Mouse (Mus musculus) hindbrain, postnatal 0 days (tissue): ENCODE data around the gene Pard3. TPM values are rescaled to one million over a fixed set of nuclear protein-coding genes. Genes with fewer than 3 reads are reported as not detected.

Experiments
- ATAC-seq: fragments of 200-750 bp; cut with Nextera tagmentation; 2 replicates; pipeline ENCODE4 v1.8.0; 2017; ENCODE audit warnings: mild to moderate bottlenecking, moderate TSS enrichment, moderate library complexity
- DNase-seq: peaks from one replicate; pipeline ENCODE4 v3.0.0-alpha.2; 2015; ENCODE audit warnings: low spot score
- H3K27ac ChIP-seq: fragments of 300-500 bp; sonication (generic); 2 replicates; pipeline ENCODE4 v1.5.1; 2014; ENCODE audit warnings: mild to moderate bottlenecking
- H3K27me3 ChIP-seq: fragments of 300-500 bp; sonication (generic); 2 replicates; pipeline ENCODE4 v1.6.1; 2014; ENCODE audit warnings: low read length, mixed read lengths; ENCODE audit not compliant: insufficient read depth
- H3K36me3 ChIP-seq: fragments of 300-500 bp; sonication (generic); 2 replicates; pipeline ENCODE4 v1.6.1; 2014; ENCODE audit warnings: low read length, mixed read lengths; ENCODE audit not compliant: insufficient read depth
- H3K4me1 ChIP-seq: fragments of 300-500 bp; sonication (generic); 2 replicates; pipeline ENCODE4 v1.6.1; 2014; ENCODE audit warnings: antibody characterized with exemption, low read length, mixed read lengths; ENCODE audit not compliant: insufficient read depth
- H3K4me2 ChIP-seq: fragments of 300-500 bp; sonication (generic); 2 replicates; pipeline ENCODE4 v1.6.1; 2014; ENCODE audit warnings: low read depth, mild to moderate bottlenecking, low read length, moderate library complexity, mixed read lengths
- H3K4me3 ChIP-seq: fragments of 300-500 bp; sonication (generic); 2 replicates; pipeline ENCODE4 v1.5.1; 2014; ENCODE audit warnings: low read length
- H3K9ac ChIP-seq: fragments of 300-500 bp; sonication (generic); replicated peaks from 2 replicates; pipeline ENCODE4 v1.6.1; 2014; ENCODE audit warnings: mild to moderate bottlenecking, low read length, moderate library complexity, mixed read lengths
- H3K9me3 ChIP-seq: fragments of 300-500 bp; sonication (generic); 2 replicates; pipeline ENCODE4 v1.6.1; 2016; ENCODE audit warnings: low read length, mixed read lengths
- CTCF ChIP-seq: IDR thresholded peaks from 2 replicates; pipeline ENCODE4 v1.5.1; 2016; ENCODE audit warnings: antibody characterized with exemption, control low read depth, low read depth
- WGBS: fragments of 180-500 bp; shearing (Covaris S2); extraction: QIAGEN DNeasy Blood & Tissue Kit; methylation state at CpG from one replicate; pipeline ENCODE4 v1.1.7; 2014; 5-methylcytosine and 5-hydroxymethylcytosine counted together
- polyA plus RNA-seq: library from polyadenylated mRNA; unstranded; fragments of >200 nt; fragmentation: Nextera tagmentation; extraction: Ambion mirVana; gene quantifications from 2 replicates; pipeline ENCODE4 v1.2.1, GENCODE M21; 2015
- total RNA-seq: library from RNA; depleted of rRNA; stranded (reverse); fragments of >200 nt; gene quantifications from 2 replicates; pipeline ENCODE4 v1.2.3, GENCODE M21; 2014

The Pard3 gene
- total and polyA plus RNA-seq, 2 experiments from 2014 or later: 11.9 to 29.3 TPM

GRCm38 (mm10) chr8:127528315-127528714 lies 464.6 kb downstream of the Pard3 start:
- WGBS: 93% methylated on average over 2 of the region's 2 CpGs

GRCm38 (mm10) chr8:127529746-127530145 lies 466.1 kb downstream of the Pard3 start:
- Histone ChIP-seq H3K4me2 (no peak overlapping the region), H3K27me3 (no peaks in the 10 kb centered on the region), H3K9me3 (no peaks in the 10 kb centered on the region), H3K4me3 (no peak overlapping the region), H3K9ac (no peak overlapping the region), H3K27ac (no peak overlapping the region), H3K4me1 (0 out of 2 replicates have a peak, but pooled peaks cover under 1% of the 10 kb centered on the region), H3K36me3 (no peaks in the 10 kb centered on the region)
- WGBS: 71% methylated on average over 2 of the region's 2 CpGs
- ATAC-seq (no peak), DNase-seq (peak; percentile 18)
- TF ChIP-seq CTCF: no peak

More at GRCm38 (mm10) chr8:127528315-127528714, 464.6 kb downstream of the Pard3 start:
- no peaks in the 10 kb centered on the region for H3K36me3 ChIP-seq
- H3K4me1 ChIP-seq: no peaks in the 10 kb centered on the region
- no peaks in the 10 kb centered on the region for H3K9me3 ChIP-seq
- no peak for ATAC-seq
- no peak overlapping the region for H3K9ac ChIP-seq
- H3K27ac ChIP-seq: no peak overlapping the region
- H3K4me2 ChIP-seq: no peak overlapping the region
- H3K27me3 ChIP-seq: no peaks in the 10 kb centered on the region
- no peak overlapping the region for H3K4me3 ChIP-seq
- no peak for TF ChIP-seq CTCF
- no peak for DNase-seq

- DNase-seq (no peak), ATAC-seq (no peak)
- Histone ChIP-seq H3K4me2 (no peak overlapping the region), H3K27me3 (no peaks in the 10 kb centered on the region), H3K9ac (no peak overlapping the region), H3K4me1 (0 out of 2 replicates have a peak, but pooled peaks cover 8% of the 10 kb centered on the region), H3K9me3 (no peaks in the 10 kb centered on the region), H3K4me3 (no peak overlapping the region), H3K27ac (no peak overlapping the region), H3K36me3 (no peaks in the 10 kb centered on the region)
- TF ChIP-seq CTCF: no peak
- 51% methylated on average over 3 of the region's 3 CpGs for WGBS
Measured at GRCm38 (mm10) chr8:127531866-127532265, 468.2 kb downstream of the Pard3 start.

- TF ChIP-seq CTCF: no peak
- 0 out of 2 replicates have a peak, but pooled peaks have one; percentile 29 for ATAC-seq
- Histone ChIP-seq H3K27ac (0 out of 2 replicates have a peak overlapping the region, but pooled peaks have one; percentile 11), H3K4me2 (no peak overlapping the region), H3K4me3 (no peak overlapping the region), H3K9me3 (no peaks in the 10 kb centered on the region), H3K4me1 (0 out of 2 replicates have a peak, but pooled peaks cover 8% of the 10 kb centered on the region), H3K9ac (no peak overlapping the region), H3K27me3 (no peaks in the 10 kb centered on the region), H3K36me3 (no peaks in the 10 kb centered on the region)
- 38% methylated on average over 3 of the region's 3 CpGs for WGBS
- DNase-seq: peak; percentile 45
Measured at GRCm38 (mm10) chr8:127534789-127535188, 471.1 kb downstream of the Pard3 start.

GRCm38 (mm10) chr8:127535192-127535845 lies 471.6 kb downstream of the Pard3 start:
- DNase-seq (no peak), ATAC-seq (no peak)
- Histone ChIP-seq H3K9me3 (no peaks in the 10 kb centered on the region), H3K27ac (peak overlapping the region; percentile 11; the same call in 1 of the 2 replicates), H3K4me1 (0 out of 2 replicates have a peak, but pooled peaks cover 8% of the 10 kb centered on the region), H3K9ac (no peak overlapping the region), H3K4me3 (no peak overlapping the region), H3K27me3 (no peaks in the 10 kb centered on the region), H3K36me3 (no peaks in the 10 kb centered on the region), H3K4me2 (no peak overlapping the region)
- no peak for TF ChIP-seq CTCF
- WGBS: 53% methylated on average over 8 of the region's 8 CpGs

DNA sequence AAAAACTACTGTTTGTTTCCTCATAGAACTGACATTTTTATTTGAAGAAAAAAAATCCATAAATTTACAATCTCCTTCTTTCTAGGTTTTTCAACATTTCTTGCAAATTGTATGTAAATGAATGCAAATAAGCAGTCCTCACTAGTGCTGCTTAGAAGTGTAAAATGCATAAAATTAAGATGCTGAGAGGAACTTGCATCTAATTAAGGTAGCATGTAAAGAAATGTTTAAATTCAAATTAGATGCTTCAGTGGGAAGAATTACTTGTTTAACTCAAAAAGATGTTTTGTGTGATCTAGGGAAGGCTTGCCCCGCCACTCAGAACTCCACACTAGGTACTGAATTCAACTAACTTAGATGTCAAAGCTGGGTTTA lies 472.1 kb downstream of the Pard3 start:
- H3K4me1 ChIP-seq: 0 out of 2 replicates have a peak, but pooled peaks cover 8% of the 10 kb centered on the region
- TF ChIP-seq CTCF: no peak
- no peak overlapping the region for H3K27ac ChIP-seq
- no peak overlapping the region for H3K4me3 ChIP-seq
- 77% methylated on average over 1 of the region's 1 CpGs for WGBS
- ATAC-seq (no peak), DNase-seq (no peak)
- H3K36me3 ChIP-seq: no peaks in the 10 kb centered on the region
- H3K9me3 ChIP-seq: no peaks in the 10 kb centered on the region
- no peaks in the 10 kb centered on the region for H3K27me3 ChIP-seq
- H3K9ac ChIP-seq: no peak overlapping the region
- H3K4me2 ChIP-seq: no peak overlapping the region

DNA sequence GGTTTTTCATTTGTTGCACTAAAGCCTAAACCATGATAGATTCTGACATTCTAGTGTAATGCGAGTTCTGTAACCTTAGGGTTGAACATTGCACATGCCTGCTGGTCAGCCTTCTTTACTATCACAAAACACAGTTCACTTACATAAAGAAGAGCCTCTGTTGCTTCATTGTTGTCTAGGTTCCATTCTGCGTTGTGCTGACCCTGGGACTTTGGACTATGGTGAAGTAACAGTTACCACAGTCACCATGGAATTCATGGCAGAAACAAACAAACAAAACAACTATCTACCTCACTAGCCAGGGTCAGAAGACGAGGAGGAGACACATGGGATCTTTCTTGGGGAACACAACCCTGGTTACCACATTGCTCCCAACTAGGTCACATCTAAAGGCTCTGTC lies 476.1 kb downstream of the Pard3 start:
- DNase-seq: no peak
- no peak for TF ChIP-seq CTCF
- WGBS: 87% methylated on average over 3 of the region's 3 CpGs
- Histone ChIP-seq H3K36me3 (no peaks in the 10 kb centered on the region), H3K4me3 (no peak overlapping the region), H3K27me3 (no peaks in the 10 kb centered on the region), H3K27ac (no peak overlapping the region), H3K9me3 (no peaks in the 10 kb centered on the region), H3K4me1 (0 out of 2 replicates have a peak, but pooled peaks cover 7% of the 10 kb centered on the region), H3K9ac (no peak overlapping the region), H3K4me2 (no peak overlapping the region)
- ATAC-seq: no peak
